Mouse (Mus musculus) testis, adult 2 months (tissue): ENCODE results near the gene Glt8d2. TPM values are rescaled to one million over a fixed set of nuclear protein-coding genes. Genes with fewer than 3 reads are reported as not detected.

Experiments
- H3K27ac ChIP-seq: fragments of 200-500 bp; 2 replicates; pipeline ENCODE4 v1.5.1; 2012; ENCODE audit warnings: low read depth, low read length; ENCODE audit not compliant: control insufficient read depth, insufficient read depth
- H3K27me3 ChIP-seq: fragments of 200-500 bp; 2 replicates; pipeline ENCODE4 v1.6.1; 2012; ENCODE audit warnings: mild to moderate bottlenecking, low read length, moderate library complexity; ENCODE audit not compliant: control insufficient read depth, insufficient read depth
- H3K36me3 ChIP-seq: fragments of 200-500 bp; 2 replicates; pipeline ENCODE4 v1.6.1; 2012; ENCODE audit warnings: mild to moderate bottlenecking, low read length; ENCODE audit not compliant: control insufficient read depth, insufficient read depth
- H3K4me1 ChIP-seq: fragments of 200-500 bp; 2 replicates; pipeline ENCODE4 v1.6.1; 2012; ENCODE audit warnings: low read length; ENCODE audit not compliant: control insufficient read depth, insufficient read depth
- H3K4me3 ChIP-seq: fragments of 200-500 bp; 2 replicates; pipeline ENCODE4 v1.5.1; 2012; ENCODE audit warnings: low read depth, mild to moderate bottlenecking, low read length, moderate library complexity, mixed read lengths; ENCODE audit not compliant: control insufficient read depth
- CTCF ChIP-seq: fragments of 200-500 bp; IDR thresholded peaks from 2 replicates; pipeline ENCODE4 v1.5.1; 2012; ENCODE audit warnings: low read depth, mild to moderate bottlenecking, inconsistent platforms, low read length, moderate library complexity; ENCODE audit not compliant: control insufficient read depth, insufficient read depth, insufficient replicate concordance
- POLR2A ChIP-seq: fragments of 200-500 bp; IDR thresholded peaks from 2 replicates; pipeline ENCODE4 v1.6.1; 2012; ENCODE audit warnings: low read depth, mild to moderate bottlenecking, inconsistent platforms, low read length, moderate library complexity; ENCODE audit not compliant: control insufficient read depth
- polyA plus RNA-seq: library from polyadenylated mRNA; depleted of rRNA; stranded (reverse); fragments of >200 nt; gene quantifications from 2 replicates; pipeline ENCODE4 v1.2.3, GENCODE M21; 2012

The Glt8d2 gene
- polyA plus RNA-seq, 1 experiment, result 7.2 TPM

GRCm38 (mm10) chr10:82685440-82685839 lies 5.0 kb downstream of the Glt8d2 start:
- no peak overlapping the region for H3K27ac ChIP-seq
- TF ChIP-seq CTCF, result no peak
- no peak for TF ChIP-seq POLR2A
- no peaks in the 10 kb centered on the region for H3K27me3 ChIP-seq
- no peak overlapping the region for H3K4me3 ChIP-seq
- H3K36me3 ChIP-seq, result no peaks in the 10 kb centered on the region
- H3K4me1 ChIP-seq, result no peaks in the 10 kb centered on the region

- Histone ChIP-seq H3K27ac (no peak overlapping the region), H3K27me3 (no peaks in the 10 kb centered on the region), H3K4me3 (no peak overlapping the region), H3K4me1 (no peaks in the 10 kb centered on the region), H3K36me3 (no peaks in the 10 kb centered on the region)
- no peak for TF ChIP-seq CTCF
- no peak for TF ChIP-seq POLR2A
These were observed 8.8 kb downstream of the Glt8d2 start for GRCm38 (mm10) chr10:82681639-82682038.

GRCm38 (mm10) chr10:82680769-82681168 lies 9.7 kb downstream of the Glt8d2 start:
- Histone ChIP-seq H3K27me3 (no peaks in the 10 kb centered on the region), H3K4me3 (no peak overlapping the region), H3K4me1 (no peaks in the 10 kb centered on the region), H3K36me3 (no peaks in the 10 kb centered on the region), H3K27ac (no peak overlapping the region)
- no peak for TF ChIP-seq POLR2A
- no peak for TF ChIP-seq CTCF

- Histone ChIP-seq H3K36me3 (no peaks in the 10 kb centered on the region), H3K27me3 (no peaks in the 10 kb centered on the region), H3K4me3 (no peak overlapping the region), H3K27ac (no peak overlapping the region), H3K4me1 (no peaks in the 10 kb centered on the region)
- no peak for TF ChIP-seq CTCF
These were observed 13.5 kb downstream of the Glt8d2 start for GRCm38 (mm10) chr10:82676949-82677348.

- Histone ChIP-seq H3K27me3 (no peaks in the 10 kb centered on the region), H3K4me1 (no peaks in the 10 kb centered on the region), H3K4me3 (no peak overlapping the region), H3K36me3 (no peaks in the 10 kb centered on the region), H3K27ac (no peak overlapping the region)
- TF ChIP-seq CTCF (no peak), POLR2A (no peak)
These were observed 20.2 kb downstream of the Glt8d2 start for GRCm38 (mm10) chr10:82670205-82670604.

- Histone ChIP-seq H3K27me3 (no peaks in the 10 kb centered on the region), H3K4me1 (no peaks in the 10 kb centered on the region), H3K36me3 (no peaks in the 10 kb centered on the region), H3K27ac (no peak overlapping the region), H3K4me3 (no peak overlapping the region)
- TF ChIP-seq CTCF (peak; percentile 52; the same call in 1 of the 2 replicates), POLR2A (no peak)
These were observed 23.8 kb downstream of the Glt8d2 start for GRCm38 (mm10) chr10:82666436-82667234.

- Histone ChIP-seq H3K36me3 (no peaks in the 10 kb centered on the region), H3K27me3 (no peaks in the 10 kb centered on the region), H3K4me3 (no peak overlapping the region), H3K4me1 (no peaks in the 10 kb centered on the region), H3K27ac (no peak overlapping the region)
- TF ChIP-seq CTCF (no peak), POLR2A (no peak)
These were observed 24.5 kb downstream of the Glt8d2 start for GRCm38 (mm10) chr10:82665951-82666350.
